Mouse (Mus musculus) Patski (cell line): Measurements from ENCODE around the gene Havcr2. TPM values are rescaled to one million over a fixed set of nuclear protein-coding genes. Genes with fewer than 3 reads are reported as not detected.
"Not testable (repeated sequence)": the region's sequence is repeated elsewhere in the genome, so short reads cannot be mapped to it uniquely, and the experiment has no call there.

ENCODE experiments used
- ATAC-seq: fragments of 100-300 bp; one replicate; pipeline ENCODE4 v1.8.0; 2021
- CTCF ChIA-PET: fragments of 350-600 bp; sonication (Branson Sonifier 250); formaldehyde crosslinking; loops from one replicate; lab custom pipeline; 2022; ENCODE audit warnings: inconsistent platforms; lab: Charles Lee
- POLR2A ChIA-PET: fragments of 350-600 bp; sonication (Branson Sonifier 250); formaldehyde crosslinking; loops from one replicate; lab custom pipeline; 2022; ENCODE audit warnings: antibody characterized with exemption, inconsistent platforms; lab: Charles Lee
- DNase-seq: peaks from one replicate; pipeline ENCODE4 v3.0.0-alpha.2; 2011; ENCODE audit warnings: low read depth, low spot score
- H3K27me3 ChIP-seq: fragments of 371-371 bp; one replicate; pipeline ENCODE4 v1.5.1; 2021
- CTCF ChIP-seq: fragments of 100-300 bp; IDR thresholded peaks from one replicate; pipeline ENCODE4 v1.5.1; 2021
- in situ Hi-C: fragments of 300-500 bp; cut with MboI; formaldehyde crosslinking; loops from 3 replicates; pipeline ENCODE4 v1.11.1; 2018; ENCODE audit warnings: low pct_unique_long_range_greater_than_20kb, mixed read lengths
- polyA plus RNA-seq: library from polyadenylated mRNA; unstranded; gene quantifications from one replicate; pipeline ENCODE4 v1.2.3, GENCODE M21; 2021

The Havcr2 gene
- polyA plus RNA-seq, 1 experiment from 2014 or later: not detected

DNA sequence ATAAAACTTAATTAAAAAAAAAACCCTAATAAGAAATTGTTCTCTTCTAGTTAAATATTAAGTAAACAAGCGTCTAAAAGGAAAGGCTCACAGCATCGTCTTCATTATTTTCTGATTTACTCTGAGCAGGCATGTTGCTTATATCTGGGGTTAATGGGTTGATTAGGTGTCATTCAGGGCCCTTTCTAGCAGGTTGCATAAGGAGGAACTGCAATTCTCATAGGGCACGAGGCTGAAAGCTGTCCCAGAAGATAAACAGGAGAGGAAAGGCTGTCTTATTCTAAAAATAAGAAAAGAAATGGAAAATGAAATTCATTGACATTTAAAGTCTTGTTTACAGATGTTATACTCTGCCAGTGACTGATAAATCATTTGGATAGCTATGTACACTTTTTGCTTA, 5.2 kb downstream of the Havcr2 start:
- no peak for ATAC-seq
- DNase-seq: no peak
- in situ Hi-C loops: no loop called here
- H3K27me3 ChIP-seq: no peaks in the 10 kb centered on the region
- POLR2A ChIA-PET: no interaction called here
- TF ChIP-seq CTCF: no peak
- CTCF ChIA-PET: no interaction called here

DNA sequence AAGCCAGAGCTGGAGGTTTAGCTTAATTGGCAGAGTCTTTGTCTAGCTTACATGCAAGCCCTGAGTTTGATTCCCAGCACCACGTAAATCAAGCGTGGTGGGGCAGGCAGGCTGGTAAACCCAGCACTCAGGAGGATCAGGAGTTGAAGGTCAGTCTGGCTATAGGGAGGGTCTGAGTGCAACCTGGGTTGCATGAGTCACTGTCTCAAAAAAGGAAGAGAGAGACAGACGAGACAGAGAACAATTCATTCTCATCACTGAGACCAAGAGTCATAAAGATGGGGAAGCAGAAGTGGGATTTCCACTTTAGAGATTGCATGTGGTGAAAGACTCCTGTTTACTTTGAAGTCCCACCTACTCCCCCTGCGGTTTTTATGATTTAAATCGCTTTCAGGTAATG, 6.6 kb downstream of the Havcr2 start:
- ATAC-seq (no peak), DNase-seq (no peak)
- in situ Hi-C loops: no loop called here
- POLR2A ChIA-PET: no interaction called here
- CTCF ChIA-PET: no interaction called here
- H3K27me3 ChIP-seq: no peaks in the 10 kb centered on the region
- no peak for TF ChIP-seq CTCF

DNA sequence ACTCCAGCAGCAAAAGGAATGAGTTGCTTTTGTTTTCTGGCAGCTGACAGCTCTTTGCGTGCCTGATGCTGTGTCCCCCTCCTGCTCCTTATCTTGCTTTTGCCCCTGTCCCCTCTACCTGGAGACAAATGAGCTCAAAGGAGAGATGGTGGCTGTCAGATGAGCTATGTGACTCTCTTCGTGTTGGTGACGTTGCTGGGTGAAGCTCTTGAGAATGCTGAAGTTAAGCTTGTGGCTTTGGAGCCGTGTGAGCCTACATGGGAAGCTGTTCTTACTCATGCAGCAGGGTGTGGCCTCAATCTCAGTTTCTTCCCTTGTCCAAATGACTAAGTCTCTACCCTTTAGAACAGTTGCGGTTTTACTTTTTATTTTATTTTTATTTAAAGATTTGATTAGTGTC, 7.2 kb downstream of the Havcr2 start:
- ChIA-PET CTCF (no interaction called here), POLR2A (no interaction called here)
- H3K27me3 ChIP-seq: no peaks in the 10 kb centered on the region
- no peak for DNase-seq
- in situ Hi-C loops: no loop called here
- no peak for ATAC-seq
- TF ChIP-seq CTCF: no peak

DNA sequence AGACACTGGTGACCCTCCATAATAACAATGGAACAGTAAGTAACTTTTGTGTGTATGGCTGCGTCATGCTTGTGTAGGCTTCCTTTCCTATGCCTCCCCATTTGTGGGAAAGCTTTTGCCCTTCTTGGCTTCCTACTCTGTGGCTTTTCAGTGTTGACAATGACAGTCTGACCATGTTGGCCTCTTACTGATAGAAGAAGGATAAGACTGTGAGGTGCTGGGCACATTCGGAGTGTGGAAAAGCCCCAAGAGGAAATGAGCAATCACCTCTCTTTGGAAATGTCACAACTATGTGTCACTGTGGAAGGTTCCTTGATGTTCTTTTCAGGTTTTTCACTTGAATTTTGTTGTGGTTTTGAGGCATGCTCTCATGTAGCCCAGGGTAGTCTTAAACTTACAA, 12.1 kb downstream of the Havcr2 start:
- in situ Hi-C loops: no loop called here
- CTCF ChIA-PET: no interaction called here

DNA sequence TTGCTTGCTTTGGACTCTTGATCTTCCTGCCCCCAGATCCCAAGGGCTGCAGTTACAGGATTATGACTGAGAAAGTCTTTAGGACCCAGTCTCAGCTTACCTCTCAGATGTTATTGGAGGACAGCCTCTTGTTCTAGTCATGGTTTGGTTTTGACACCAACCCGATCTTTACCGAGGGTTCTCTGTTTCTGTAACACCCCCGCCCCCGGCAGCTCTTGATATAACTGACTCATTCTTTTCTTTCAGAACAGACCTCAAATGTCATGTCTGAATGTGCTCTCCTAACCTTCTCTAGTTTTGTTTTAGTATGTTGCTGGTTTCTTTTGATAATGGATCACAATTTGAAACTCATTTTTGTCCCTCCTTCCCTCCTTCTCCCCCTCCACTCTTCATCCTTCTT, 19.5 kb downstream of the Havcr2 start:
- no peak for ATAC-seq
- POLR2A ChIA-PET: no interaction called here
- H3K27me3 ChIP-seq: peaks cover 11% of the 10 kb centered on the region
- CTCF ChIA-PET: no interaction called here
- no peak for DNase-seq
- no peak for TF ChIP-seq CTCF
- in situ Hi-C loops: no loop called here

More for the DNA sequence above, 12.1 kb downstream of the Havcr2 start:
- H3K27me3 ChIP-seq: peaks cover 6% of the 10 kb centered on the region
- DNase-seq (no peak), ATAC-seq (no peak)
- POLR2A ChIA-PET: no interaction called here
- no peak for TF ChIP-seq CTCF

DNA sequence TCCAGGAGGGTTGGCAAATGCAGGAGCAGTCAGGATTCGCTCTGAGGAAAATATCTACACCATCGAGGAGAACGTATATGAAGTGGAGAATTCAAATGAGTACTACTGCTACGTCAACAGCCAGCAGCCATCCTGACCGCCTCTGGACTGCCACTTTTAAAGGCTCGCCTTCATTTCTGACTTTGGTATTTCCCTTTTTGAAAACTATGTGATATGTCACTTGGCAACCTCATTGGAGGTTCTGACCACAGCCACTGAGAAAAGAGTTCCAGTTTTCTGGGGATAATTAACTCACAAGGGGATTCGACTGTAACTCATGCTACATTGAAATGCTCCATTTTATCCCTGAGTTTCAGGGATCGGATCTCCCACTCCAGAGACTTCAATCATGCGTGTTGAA, 24.6 kb downstream of the Havcr2 start:
- POLR2A ChIA-PET: interaction anchor here (0.8 kb wide), 1 partner anchor 33 kb away, joined by 6 read pairs; no protein-coding TSS in a partner anchor
- no peak for TF ChIP-seq CTCF
- CTCF ChIA-PET: no interaction called here
- H3K27me3 ChIP-seq: no peaks in the 10 kb centered on the region
- ATAC-seq (no peak), DNase-seq (no peak)
- in situ Hi-C loops: no loop called here

DNA sequence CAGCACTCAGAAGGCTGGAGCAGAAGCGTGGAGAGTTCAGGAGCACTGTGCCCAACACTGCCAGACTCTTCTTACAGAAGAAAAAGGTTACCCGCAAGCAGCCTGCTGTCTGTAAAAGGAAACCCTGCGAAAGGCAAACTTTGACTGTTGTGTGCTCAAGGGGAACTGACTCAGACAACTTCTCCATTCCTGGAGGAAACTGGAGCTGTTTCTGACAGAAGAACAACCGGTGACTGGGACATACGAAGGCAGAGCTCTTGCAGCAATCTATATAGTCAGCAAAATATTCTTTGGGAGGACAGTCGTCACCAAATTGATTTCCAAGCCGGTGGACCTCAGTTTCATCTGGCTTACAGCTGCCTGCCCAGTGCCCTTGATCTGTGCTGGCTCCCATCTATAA, 25.8 kb downstream of the Havcr2 start:
- H3K27me3 ChIP-seq: no peaks in the 10 kb centered on the region
- TF ChIP-seq CTCF: no peak
- ChIA-PET CTCF (no interaction called here), POLR2A (no interaction called here)
- no peak for DNase-seq
- in situ Hi-C loops: no loop called here
- no peak for ATAC-seq

DNA sequence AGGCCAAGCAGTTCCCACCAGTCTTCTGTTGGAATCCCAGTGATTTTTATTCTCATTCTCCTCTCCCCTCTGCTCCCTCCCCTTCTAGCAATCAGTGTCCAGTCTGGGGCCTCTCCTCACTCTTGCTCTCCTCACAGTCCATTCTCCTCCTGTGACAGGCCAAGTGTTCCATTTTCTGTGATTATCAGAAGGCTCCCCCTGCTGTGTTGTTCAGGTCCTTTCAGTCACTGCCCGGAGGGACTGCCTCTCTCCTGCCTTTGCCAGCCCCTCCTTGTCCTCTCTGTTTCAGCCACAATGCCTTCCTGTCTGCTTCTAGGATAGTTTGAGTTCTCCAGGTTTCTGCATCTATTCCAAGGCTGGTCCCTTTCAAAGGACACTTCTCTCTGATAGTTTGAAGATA, 33.5 kb downstream of the Havcr2 start:
- no peak for TF ChIP-seq CTCF
- DNase-seq (no peak), ATAC-seq (no peak)
- no peaks in the 10 kb centered on the region for H3K27me3 ChIP-seq
- ChIA-PET CTCF (no interaction called here), POLR2A (no interaction called here)
- in situ Hi-C loops: no loop called here

DNA sequence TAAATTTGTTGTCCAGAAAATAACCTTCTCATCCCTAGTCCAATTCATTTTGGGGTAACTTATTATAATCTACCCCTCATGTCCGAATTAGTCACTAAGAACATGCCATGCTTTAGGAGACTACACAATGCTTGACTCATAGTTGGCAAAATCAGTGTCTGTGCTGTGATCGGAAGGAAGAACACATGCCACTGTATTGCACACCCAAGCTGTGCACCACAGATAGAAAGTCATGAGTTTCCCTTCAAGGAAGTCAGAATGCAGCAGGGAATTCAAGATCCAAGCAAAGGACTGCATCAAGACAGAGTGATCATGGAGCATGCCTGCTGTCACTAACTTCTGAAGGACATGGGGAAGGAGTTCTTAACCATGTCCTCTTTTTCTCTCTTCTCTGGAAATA, 33.9 kb downstream of the Havcr2 start:
- TF ChIP-seq CTCF: no peak
- ATAC-seq: no peak
- in situ Hi-C loops: no loop called here

DNA sequence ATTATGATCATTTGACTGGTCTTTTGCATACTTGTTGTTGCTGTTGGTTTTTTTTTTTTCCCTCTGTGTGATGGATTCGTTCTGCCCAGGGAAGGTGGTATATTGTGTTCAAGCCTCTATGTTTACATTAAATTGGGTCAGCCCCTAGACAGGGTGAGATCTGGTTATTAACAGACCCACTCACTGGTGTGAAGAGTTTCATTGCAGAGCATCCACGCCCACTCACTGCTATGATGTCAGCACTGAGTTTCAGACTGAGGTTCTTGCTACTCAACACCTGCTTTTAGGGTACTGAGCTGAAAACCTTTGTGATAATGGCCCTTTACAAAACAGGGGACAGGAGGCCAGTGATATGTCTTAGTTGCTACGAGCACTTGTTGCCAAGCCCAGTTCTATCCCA, 52.4 kb downstream of the Havcr2 start:
- in situ Hi-C loops: no loop called here
- peaks cover 3% of the 10 kb centered on the region for H3K27me3 ChIP-seq
- ATAC-seq (no peak), DNase-seq (no peak)
- ChIA-PET POLR2A (interaction anchor here (0.6 kb wide), 1 partner anchor 9 kb away, joined by 3 read pairs; no protein-coding TSS in a partner anchor), CTCF (no interaction called here)
- no peak for TF ChIP-seq CTCF

More for the DNA sequence above, 33.9 kb downstream of the Havcr2 start:
- H3K27me3 ChIP-seq: no peaks in the 10 kb centered on the region
- DNase-seq: no peak
- CTCF ChIA-PET: no interaction called here
- POLR2A ChIA-PET: no interaction called here

DNA sequence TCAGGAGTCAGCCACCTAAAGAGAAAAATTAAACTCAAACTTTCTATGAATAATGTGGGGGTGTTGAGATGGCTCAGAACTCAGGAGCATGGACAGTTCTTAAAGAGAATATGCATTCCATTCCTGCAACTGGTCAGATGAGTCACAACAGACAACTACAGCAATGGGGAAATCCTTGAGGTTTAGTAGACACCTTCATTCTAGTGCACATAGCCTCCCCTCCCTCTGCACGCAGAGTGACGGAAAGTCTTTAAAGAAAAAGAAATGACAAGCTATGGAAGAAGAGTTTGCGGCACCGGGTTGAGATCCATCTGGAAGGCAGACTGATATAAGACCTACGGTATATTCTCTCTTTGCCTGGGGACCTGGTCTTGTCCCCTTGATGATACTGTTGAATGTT, 55.2 kb downstream of the Havcr2 start:
- DNase-seq: no peak
- in situ Hi-C loops: no loop called here
- no peak for ATAC-seq
- H3K27me3 ChIP-seq: peaks cover 3% of the 10 kb centered on the region
- TF ChIP-seq CTCF: no peak
- ChIA-PET CTCF (no interaction called here), POLR2A (no interaction called here)

DNA sequence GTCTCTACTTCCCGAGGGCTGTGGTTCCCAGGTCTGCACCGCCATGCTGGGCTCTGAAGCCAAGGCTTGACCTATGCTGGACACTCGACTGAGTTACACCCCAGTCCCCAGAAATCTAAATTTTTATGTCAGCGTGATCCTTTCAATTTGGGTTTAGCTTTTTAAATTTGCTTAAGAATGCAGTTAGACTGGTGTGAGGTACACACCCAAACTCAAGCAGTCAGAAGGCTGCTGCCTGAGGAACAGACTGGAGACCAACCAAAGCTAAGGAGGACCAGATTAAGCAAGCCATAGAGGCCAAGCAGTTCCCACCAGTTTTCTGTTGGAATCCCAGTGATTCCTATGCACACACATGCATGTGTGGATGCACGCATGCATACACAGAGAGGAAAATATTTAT, 66.6 kb downstream of the Havcr2 start:
- POLR2A ChIA-PET, DNase-seq, H3K27me3 ChIP-seq, ATAC-seq: not testable (repeated sequence)
- in situ Hi-C loops: loop anchor here (10.0 kb wide), 1 partner anchor 213 kb away; the partner anchor contains the start of gene Havcr1
- CTCF ChIA-PET: interaction anchor here (1.0 kb wide), 1 partner anchor 48 kb away, joined by 4 read pairs; no protein-coding TSS in a partner anchor
